Mouse (Mus musculus) spleen, postnatal 10 days (tissue): Measurements from ENCODE around the gene Haao.

Experiments used
- DNase-seq, 2 experiments: peaks; one replicate each; pipeline ENCODE4 v3.0.0; 2021 to 2022; ENCODE audit warnings: low spot score in 2 of 2

Haao gene

DNA sequence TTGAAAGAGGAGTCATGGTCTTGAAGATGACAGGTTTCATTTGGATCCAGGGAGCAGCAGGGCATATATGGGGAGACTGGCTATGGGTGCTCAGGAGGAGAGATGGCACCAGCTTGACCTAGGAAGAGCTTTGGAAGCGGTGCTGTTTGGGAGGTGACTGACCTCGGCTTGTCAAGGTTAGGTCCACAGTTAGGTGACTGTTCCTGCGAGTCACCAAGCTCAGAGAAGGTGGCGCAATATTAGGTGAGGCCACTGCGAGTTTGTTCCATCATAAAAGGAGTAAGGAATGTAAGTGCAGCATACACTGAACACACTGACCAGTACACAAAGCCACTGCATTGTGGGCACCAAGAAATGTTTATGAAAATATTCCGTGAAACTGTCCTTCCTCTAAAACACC is 61.3 kb downstream of the Haao start:
- DNase-seq, result no peak

DNA sequence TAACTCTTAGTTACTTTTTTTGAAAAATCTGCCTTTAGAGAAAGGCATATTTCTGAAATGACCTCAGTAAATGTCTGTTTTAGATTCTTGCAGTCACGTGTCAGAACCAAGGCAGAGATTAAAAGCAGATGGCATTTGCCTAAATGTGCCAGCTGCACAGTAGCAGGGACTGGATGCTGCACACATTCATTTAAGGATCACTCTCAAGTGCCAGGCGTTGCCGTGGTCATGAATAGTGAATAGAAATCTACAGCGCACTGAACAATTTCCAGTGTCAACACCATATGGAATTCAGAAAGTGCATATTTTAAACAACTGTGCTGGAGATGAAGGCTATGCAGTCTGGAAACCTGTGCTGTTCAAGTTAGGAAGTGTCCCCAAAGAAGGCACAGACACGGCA is 65.0 kb downstream of the Haao start:
- DNase-seq, result no peak
